ENCODE assay signal across 9 mouse cellular contexts in genomic region chr9:50440689-50441088, GRCm38 (mm10). TPM values are rescaled to one million over a fixed set of nuclear protein-coding genes. Genes with fewer than 3 reads are reported as not detected.
DNase-seq lines count a peak whose midpoint lies in the region; ATAC-seq and TF ChIP-seq lines count a peak whose summit lies in the region.
"Had no signal": no experiment of that assay in that cellular context is flagged by ENCODE, and none has a peak within 500 bp of the region (broad histone marks: within the 10 kb centered on the region; RNA-seq: fewer than 3 reads in every experiment).

No protein-coding gene starts in this region.

- H3K4me1 ChIP-seq in forebrain, embryonic 13.5 days = peaks cover 14% of the 10 kb centered on the region
- peaks cover 2% of the 10 kb centered on the region; the same call in 1 of the 2 replicates for H3K4me1 ChIP-seq in forebrain, embryonic 11.5 days (replicated peaks; ENCODE audit: control insufficient read depth, insufficient read depth, low read length)
- peaks cover 16% of the 10 kb centered on the region for H3K4me1 ChIP-seq in midbrain, embryonic 15.5 days
- H3K4me1 ChIP-seq in neural tube, embryonic 15.5 days = peaks cover 3% of the 10 kb centered on the region; the same call in 1 of the 2 replicates
- H3K4me1 ChIP-seq in thymus, adult 2 months (replicated peaks; ENCODE audit: control insufficient read depth, insufficient read depth, low read length) = peaks cover 2% of the 10 kb centered on the region; the same call in 1 of the 2 replicates

- intact Hi-C loops in left cerebral cortex, postnatal 4 days (cut with DNase I) = loop anchor here (10.0 kb wide), 1 partner anchor 1356 kb away; the partner anchor contains the start of gene Tmprss5
- intact Hi-C loops in left cerebral cortex, postnatal 36 days (cut with DNase I) = loop anchor here (10.0 kb wide), 1 partner anchor 1356 kb away; the partner anchor contains the start of gene Tmprss5

- no peak for DNase-seq in forebrain, embryonic 11.5 days (ENCODE audit: low spot score)
- DNase-seq in left cerebral cortex, postnatal 4 days = peak; percentile 66
- no peak for DNase-seq in left cerebral cortex, postnatal 36 days (ENCODE audit: low spot score in 2 of 2)
- peak; percentile 24 for DNase-seq in gastrocnemius, postnatal 10 days
- no peak for DNase-seq in thymus, adult 2 months
- DNase-seq: lung, adult 18-20 months had no signal

- H3K9ac ChIP-seq in forebrain, embryonic 13.5 days = no peak overlapping the region
- no peak overlapping the region for H3K9ac ChIP-seq in forebrain, embryonic 11.5 days (ENCODE audit: low read length)
- H3K9ac ChIP-seq in midbrain, embryonic 15.5 days = no peak overlapping the region
- H3K9ac ChIP-seq in neural tube, embryonic 15.5 days (replicated peaks) = no peak overlapping the region

- WGBS in forebrain, embryonic 13.5 days = 47% methylated on average over 2 of the region's 2 CpGs
- WGBS in forebrain, embryonic 11.5 days = 84% methylated on average over 2 of the region's 2 CpGs
- WGBS in midbrain, embryonic 15.5 days = 48% methylated on average over 2 of the region's 2 CpGs
- WGBS in neural tube, embryonic 15.5 days = 62% methylated on average over 2 of the region's 2 CpGs
- 54% methylated on average over 2 of the region's 2 CpGs for WGBS in thymus, adult 2 months

- H3K4me3 ChIP-seq in forebrain, embryonic 13.5 days = no peak overlapping the region
- no peak overlapping the region for H3K4me3 ChIP-seq in forebrain, embryonic 11.5 days (ENCODE audit: low read depth, low read length)
- H3K4me3 ChIP-seq in midbrain, embryonic 15.5 days = no peak overlapping the region
- H3K4me3 ChIP-seq in neural tube, embryonic 15.5 days (replicated peaks) = no peak overlapping the region
- H3K4me3 ChIP-seq in thymus, adult 2 months (ENCODE audit: control insufficient read depth, insufficient read depth, low read length) = no peak overlapping the region

- H3K27me3 ChIP-seq in forebrain, embryonic 13.5 days = no peaks in the 10 kb centered on the region
- H3K27me3 ChIP-seq in forebrain, embryonic 11.5 days (ENCODE audit: control insufficient read depth, insufficient read depth, low read length) = no peaks in the 10 kb centered on the region
- H3K27me3 ChIP-seq in midbrain, embryonic 15.5 days (replicated peaks) = no peaks in the 10 kb centered on the region
- H3K27me3 ChIP-seq in neural tube, embryonic 15.5 days (replicated peaks) = 0 out of 2 replicates have a peak, but pooled peaks cover 5% of the 10 kb centered on the region
- no peaks in the 10 kb centered on the region for H3K27me3 ChIP-seq in thymus, adult 2 months (ENCODE audit: control insufficient read depth, insufficient read depth, low read length)

- TF ChIP-seq CTCF in thymus, adult 2 months (IDR thresholded peaks at IDR 0.05; ENCODE audit: borderline replicate concordance, control insufficient read depth, extremely low read depth, insufficient read depth, low read length, poor library complexity) = no peak

- no peak for TF ChIP-seq POLR2A in thymus, adult 2 months (IDR thresholded peaks at IDR 0.05; ENCODE audit: control insufficient read depth, extremely low read depth, insufficient read depth, low read length, poor library complexity)

- no peaks in the 10 kb centered on the region for H3K36me3 ChIP-seq in forebrain, embryonic 13.5 days (ENCODE audit: poor library complexity, severe bottlenecking)
- H3K36me3 ChIP-seq in forebrain, embryonic 11.5 days (ENCODE audit: control insufficient read depth, insufficient read depth, low read length) = no peaks in the 10 kb centered on the region
- H3K36me3 ChIP-seq in midbrain, embryonic 15.5 days (replicated peaks) = no peaks in the 10 kb centered on the region
- H3K36me3 ChIP-seq in neural tube, embryonic 15.5 days = no peaks in the 10 kb centered on the region
- no peaks in the 10 kb centered on the region for H3K36me3 ChIP-seq in thymus, adult 2 months (ENCODE audit: control insufficient read depth, insufficient read depth, low read length)

- H3K9me3 ChIP-seq in forebrain, embryonic 13.5 days (replicated peaks) = no peaks in the 10 kb centered on the region
- no peaks in the 10 kb centered on the region for H3K9me3 ChIP-seq in forebrain, embryonic 11.5 days (ENCODE audit: control insufficient read depth, low read length)
- no peaks in the 10 kb centered on the region for H3K9me3 ChIP-seq in midbrain, embryonic 15.5 days
- H3K9me3 ChIP-seq in neural tube, embryonic 15.5 days (replicated peaks) = no peaks in the 10 kb centered on the region

- no peak overlapping the region for H3K27ac ChIP-seq in forebrain, embryonic 13.5 days
- H3K27ac ChIP-seq in forebrain, embryonic 11.5 days (ENCODE audit: low read depth, low read length) = no peak overlapping the region
- H3K27ac ChIP-seq in midbrain, embryonic 15.5 days = no peak overlapping the region
- no peak overlapping the region for H3K27ac ChIP-seq in neural tube, embryonic 15.5 days (replicated peaks)
- no peak overlapping the region for H3K27ac ChIP-seq in thymus, adult 2 months (ENCODE audit: control insufficient read depth, insufficient read depth, low read length)

- ATAC-seq in forebrain, embryonic 13.5 days = peak; percentile 82
- no peak for ATAC-seq in forebrain, embryonic 11.5 days (replicated peaks; ENCODE audit: low FRiP score)
- ATAC-seq in midbrain, embryonic 15.5 days (replicated peaks) = peak; percentile 75
- no peak for ATAC-seq in neural tube, embryonic 15.5 days (ENCODE audit: low FRiP score)

- H3K4me2 ChIP-seq in forebrain, embryonic 13.5 days = no peak overlapping the region
- no peak overlapping the region for H3K4me2 ChIP-seq in forebrain, embryonic 11.5 days (ENCODE audit: low read depth, low read length, severe bottlenecking)
- no peak overlapping the region for H3K4me2 ChIP-seq in midbrain, embryonic 15.5 days
- H3K4me2 ChIP-seq in neural tube, embryonic 15.5 days = no peak overlapping the region

RNA-seq across cellular contexts. Expression of gene Plet1, which starts 53.6 kb away (rescaled TPM):
- polyA plus RNA-seq in forebrain, embryonic 13.5 days (2015; fragmentation: Nextera tagmentation; extraction: Ambion mirVana) = 0.24 TPM in 1 of 2 replicates, not detected in the other
- 0.21 TPM in 1 of 2 replicates, not detected in the other for polyA plus RNA-seq in forebrain, embryonic 11.5 days (2014; fragmentation: Nextera tagmentation; extraction: Ambion mirVana)
- not detected for total RNA-seq in left cerebral cortex, postnatal 4 days (2021)
- total RNA-seq in left cerebral cortex, postnatal 36 days (2021) = not detected
- not detected for total RNA-seq in gastrocnemius, postnatal 10 days (2021)
- polyA plus RNA-seq in midbrain, embryonic 15.5 days (2015; fragmentation: Nextera tagmentation; extraction: Ambion mirVana) = 0.63 and 0.88 TPM in 2 replicates
- polyA plus RNA-seq in neural tube, embryonic 15.5 days (2015; fragmentation: Nextera tagmentation; extraction: Ambion mirVana) = 0.72 and 2.1 TPM in 2 replicates
- polyA plus RNA-seq in thymus, adult 2 months (2012; rRNA removed) = 7.5 and 8.0 TPM in 2 replicates

Comparison
In these comparisons a context has a peak if more than half of its experiments do, and no peak if none do; other contexts are left out.
1. ATAC-seq: peak in forebrain, embryonic 13.5 days (single experiment) and midbrain, embryonic 15.5 days (single experiment); none in forebrain, embryonic 11.5 days (single experiment) and neural tube, embryonic 15.5 days (single experiment).
2. DNase-seq: peak in left cerebral cortex, postnatal 4 days (single experiment) and gastrocnemius, postnatal 10 days (single experiment); none in forebrain, embryonic 11.5 days (single experiment), left cerebral cortex, postnatal 36 days (0 of 2) and thymus, adult 2 months (single experiment).